Mouse (Mus musculus): ENCODE measurements at regions not wholly inside any gene's neighbourhood (a gene's known extent, or its start where the extent isn't known, plus 50 kb on each side); places are given as distances from the start of the nearest gene placed in this dataset.

DNA sequence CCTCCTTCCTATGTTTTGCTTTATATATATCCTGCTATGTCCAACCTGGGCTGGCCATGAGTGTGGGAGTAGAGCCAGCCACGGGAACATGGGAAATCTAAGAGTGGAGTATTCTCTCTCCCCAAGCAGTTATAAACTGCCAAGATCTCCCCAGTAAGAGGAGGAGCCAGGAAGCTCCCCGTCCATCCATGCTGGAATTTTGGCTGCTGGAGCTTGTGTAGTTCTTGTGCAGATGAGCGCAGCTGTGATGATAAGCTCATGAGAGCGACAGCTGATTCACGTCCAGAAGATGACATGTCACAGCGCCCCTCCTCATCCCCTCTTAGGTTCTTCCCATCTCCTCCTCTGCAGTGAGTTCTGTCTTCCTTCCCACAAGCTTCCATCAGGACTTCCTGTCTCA is 99.4 kb upstream of the Arhgap28 start:
- Histone ChIP-seq H3K27me3 (ENCODE audit: insufficient read depth, low read length) (no peaks in the 10 kb centered on the region), H3K4me1 (ENCODE audit: insufficient read depth) (peaks cover 5% of the 10 kb centered on the region; the same call in 1 of the 2 replicates), H3K4me2 (no peak overlapping the region; the same call in 1 of the 2 replicates), H3K27ac (ENCODE audit: low read depth) (peak overlapping the region; percentile 21; the same call in 1 of the 2 replicates), H3K36me3 (ENCODE audit: insufficient read depth) (no peaks in the 10 kb centered on the region), H3K9me3 (ENCODE audit: low read depth, low read length) (no peaks in the 10 kb centered on the region), H3K4me3 (ENCODE audit: low read depth, low read length) (no peak overlapping the region), H3K9ac (no peak overlapping the region)
- ATAC-seq (ENCODE audit: insufficient read depth) (peak; percentile 95), DNase-seq (peak; percentile 93)
- TF ChIP-seq CTCF (IDR thresholded peaks at IDR 0.05; ENCODE audit: low read depth), result no peak
- 35% methylated on average over 6 of the region's 6 CpGs for WGBS

DNA sequence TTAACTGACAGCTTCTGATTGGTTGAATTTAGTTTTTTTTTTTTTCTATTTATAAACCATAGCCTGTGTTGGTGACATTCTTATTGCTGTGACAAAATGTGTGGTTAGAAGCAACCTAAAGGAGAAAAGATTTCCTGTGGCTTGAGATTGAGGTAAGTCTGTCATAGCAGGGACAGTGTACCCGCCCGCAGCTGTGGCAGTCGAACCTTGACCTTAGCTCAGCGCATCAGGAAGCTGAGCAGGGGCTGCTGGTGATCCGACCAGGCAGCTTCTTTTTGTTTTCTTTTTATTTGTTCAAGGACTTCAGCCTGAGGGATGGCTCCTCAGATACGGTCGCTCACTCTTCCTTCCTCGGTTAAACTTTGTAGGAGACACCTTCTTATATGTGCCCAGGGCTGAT is 102.4 kb upstream of the Arhgap28 start:
- Histone ChIP-seq H3K4me2 (no peak overlapping the region), H3K27ac (ENCODE audit: low read depth) (no peak overlapping the region), H3K9me3 (ENCODE audit: low read depth, low read length) (no peaks in the 10 kb centered on the region), H3K9ac (no peak overlapping the region), H3K27me3 (ENCODE audit: insufficient read depth, low read length) (no peaks in the 10 kb centered on the region), H3K4me1 (ENCODE audit: insufficient read depth) (peaks cover 5% of the 10 kb centered on the region; the same call in 1 of the 2 replicates), H3K36me3 (ENCODE audit: insufficient read depth) (no peaks in the 10 kb centered on the region), H3K4me3 (ENCODE audit: low read depth, low read length) (no peak overlapping the region)
- DNase-seq, result no peak
- no peak for TF ChIP-seq CTCF (IDR thresholded peaks at IDR 0.05; ENCODE audit: low read depth)
- ATAC-seq (ENCODE audit: insufficient read depth), result no peak
- WGBS, result 43% methylated on average over 8 of the region's 8 CpGs

DNA sequence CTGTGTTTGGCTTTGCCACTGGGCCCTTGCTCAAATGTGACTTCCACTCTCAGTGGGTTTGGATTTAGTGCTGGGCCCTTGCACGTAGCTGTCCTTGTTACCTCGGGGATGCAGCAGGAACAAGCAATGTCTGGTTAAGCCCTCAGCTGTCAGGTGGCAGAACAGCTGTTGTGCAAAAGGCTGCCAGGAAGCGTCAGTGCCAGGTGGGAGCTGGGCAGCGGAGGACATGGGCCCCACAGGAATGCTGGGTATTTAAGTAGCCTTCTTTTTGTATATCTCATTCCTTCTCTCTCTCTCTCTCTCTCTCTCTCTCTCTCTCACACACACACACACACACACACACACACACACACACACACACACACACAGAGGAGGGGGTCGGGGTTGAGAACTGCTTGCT is 104.0 kb upstream of the Arhgap28 start:
- H3K4me3 ChIP-seq (ENCODE audit: low read depth, low read length), result no peak overlapping the region
- H3K4me2 ChIP-seq, result no peak overlapping the region
- no peak for DNase-seq
- no peaks in the 10 kb centered on the region for H3K27me3 ChIP-seq (ENCODE audit: insufficient read depth, low read length)
- no peaks in the 10 kb centered on the region for H3K9me3 ChIP-seq (ENCODE audit: low read depth, low read length)
- WGBS, result 73% methylated on average over 5 of the region's 5 CpGs
- no peak for ATAC-seq (ENCODE audit: insufficient read depth)
- H3K4me1 ChIP-seq (ENCODE audit: insufficient read depth), result peaks cover 8% of the 10 kb centered on the region
- no peak for TF ChIP-seq CTCF (IDR thresholded peaks at IDR 0.05; ENCODE audit: low read depth)
- no peaks in the 10 kb centered on the region for H3K36me3 ChIP-seq (ENCODE audit: insufficient read depth)
- H3K9ac ChIP-seq, result no peak overlapping the region
- no peak overlapping the region for H3K27ac ChIP-seq (ENCODE audit: low read depth)

DNA sequence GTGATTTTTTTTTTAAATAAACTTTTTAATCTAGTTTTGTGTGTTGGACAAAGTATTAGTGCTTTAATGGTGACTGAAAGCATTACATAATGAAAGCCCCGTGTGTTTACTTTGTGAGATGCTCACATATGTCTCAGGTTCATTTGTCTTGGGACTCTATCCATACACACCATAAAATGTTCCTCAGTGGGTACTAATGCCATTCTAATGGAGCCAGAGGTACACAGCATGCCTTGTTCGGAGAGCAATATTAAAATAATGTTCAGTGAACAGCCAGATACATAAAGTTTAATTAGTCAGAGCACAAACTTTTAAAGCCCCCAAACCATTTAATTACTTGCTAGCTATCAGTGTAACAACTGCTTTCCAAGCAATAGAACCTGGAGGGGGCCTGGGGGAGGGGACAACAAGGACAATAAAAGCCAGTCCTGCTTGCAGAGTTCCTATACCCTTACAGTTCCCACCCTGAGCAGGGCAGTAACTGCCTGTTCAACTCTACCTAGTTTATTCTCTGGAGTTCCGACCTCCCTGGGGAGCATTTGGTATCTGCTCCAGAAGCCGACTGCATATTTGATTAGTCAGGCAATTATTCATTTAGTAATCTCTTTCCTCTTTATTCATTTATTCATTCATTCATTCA is 108.0 kb upstream of the Arhgap28 start:
- H3K4me3 ChIP-seq (ENCODE audit: low read depth, low read length), result no peak overlapping the region
- 71% methylated on average over 4 of the region's 4 CpGs for WGBS
- H3K9me3 ChIP-seq (ENCODE audit: low read depth, low read length), result no peaks in the 10 kb centered on the region
- no peaks in the 10 kb centered on the region for H3K36me3 ChIP-seq (ENCODE audit: insufficient read depth)
- no peak overlapping the region for H3K9ac ChIP-seq
- no peak overlapping the region for H3K27ac ChIP-seq (ENCODE audit: low read depth)
- H3K4me1 ChIP-seq (ENCODE audit: insufficient read depth), result peaks cover 7% of the 10 kb centered on the region
- no peak for TF ChIP-seq CTCF (IDR thresholded peaks at IDR 0.05; ENCODE audit: low read depth)
- H3K4me2 ChIP-seq, result no peak overlapping the region
- H3K27me3 ChIP-seq (ENCODE audit: insufficient read depth, low read length), result no peaks in the 10 kb centered on the region
- ATAC-seq (ENCODE audit: insufficient read depth) (no peak), DNase-seq (no peak)

DNA sequence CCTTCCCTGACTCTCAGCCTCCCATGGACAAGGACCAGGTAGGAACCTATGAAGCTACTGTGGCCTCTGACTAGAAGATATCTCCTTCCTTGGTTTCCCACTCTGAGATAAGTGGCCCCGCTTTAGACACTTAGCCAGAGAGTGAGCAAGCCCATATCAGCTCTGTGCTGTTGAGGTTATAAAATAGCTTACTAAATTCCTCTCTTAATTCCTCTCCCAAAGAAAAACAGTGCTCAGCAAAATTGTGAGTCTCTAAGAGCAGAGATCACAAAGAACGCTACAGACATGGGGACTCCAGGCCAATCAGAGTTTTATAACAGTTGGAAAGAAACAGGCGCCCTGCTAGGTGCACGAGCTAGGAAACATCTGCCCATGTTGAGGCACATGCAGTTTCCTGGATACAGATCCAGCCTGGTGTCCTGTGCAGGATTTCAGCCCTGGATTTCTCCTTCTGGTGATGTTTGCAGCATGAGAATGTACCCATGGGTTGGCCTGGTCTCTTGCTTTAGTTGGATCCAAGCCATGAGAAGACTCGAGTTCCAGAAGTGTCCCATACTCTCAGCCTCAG is 108.9 kb upstream of the Arhgap28 start:
- peak; percentile 74 for DNase-seq
- TF ChIP-seq CTCF (IDR thresholded peaks at IDR 0.05; ENCODE audit: low read depth), result no peak
- Histone ChIP-seq H3K4me2 (no peak overlapping the region), H3K36me3 (ENCODE audit: insufficient read depth) (no peaks in the 10 kb centered on the region), H3K27me3 (ENCODE audit: insufficient read depth, low read length) (no peaks in the 10 kb centered on the region), H3K9ac (no peak overlapping the region), H3K4me3 (ENCODE audit: low read depth, low read length) (no peak overlapping the region), H3K9me3 (ENCODE audit: low read depth, low read length) (no peaks in the 10 kb centered on the region), H3K4me1 (ENCODE audit: insufficient read depth) (peaks cover 7% of the 10 kb centered on the region), H3K27ac (ENCODE audit: low read depth) (peak overlapping the region; percentile 19; the same call in 1 of the 2 replicates)
- peak; percentile 83 for ATAC-seq (ENCODE audit: insufficient read depth)
- WGBS, result 45% methylated on average over 5 of the region's 5 CpGs

DNA sequence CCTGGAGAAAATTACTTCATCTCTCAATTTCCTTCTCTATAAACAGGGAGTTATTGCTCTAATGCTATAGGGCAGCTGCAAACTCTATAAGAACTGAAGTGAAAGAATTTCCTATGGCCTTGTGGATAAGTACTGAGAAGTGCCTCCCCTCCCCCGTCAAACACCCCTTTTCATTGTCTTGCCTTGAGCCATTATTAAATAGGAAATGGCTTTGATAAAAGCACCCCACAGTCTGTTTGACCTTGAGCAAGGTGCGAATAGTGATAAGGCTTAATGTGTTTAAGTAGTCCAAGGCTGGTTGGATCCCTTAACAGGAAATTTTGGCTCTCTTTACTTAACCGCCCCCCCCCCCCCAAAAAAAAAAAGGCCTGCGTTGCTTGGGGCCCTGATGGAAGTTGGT is 111.7 kb upstream of the Arhgap28 start:
- Histone ChIP-seq H3K27me3 (ENCODE audit: insufficient read depth, low read length) (no peaks in the 10 kb centered on the region), H3K4me3 (ENCODE audit: low read depth, low read length) (no peak overlapping the region), H3K27ac (ENCODE audit: low read depth) (no peak overlapping the region), H3K4me2 (no peak overlapping the region), H3K9ac (no peak overlapping the region), H3K36me3 (ENCODE audit: insufficient read depth) (no peaks in the 10 kb centered on the region), H3K4me1 (ENCODE audit: insufficient read depth) (peaks cover 7% of the 10 kb centered on the region), H3K9me3 (ENCODE audit: low read depth, low read length) (no peaks in the 10 kb centered on the region)
- 65% methylated on average over 4 of the region's 4 CpGs for WGBS
- DNase-seq, result peak; percentile 61
- no peak for ATAC-seq (ENCODE audit: insufficient read depth)
- TF ChIP-seq CTCF (IDR thresholded peaks at IDR 0.05; ENCODE audit: low read depth), result no peak

DNA sequence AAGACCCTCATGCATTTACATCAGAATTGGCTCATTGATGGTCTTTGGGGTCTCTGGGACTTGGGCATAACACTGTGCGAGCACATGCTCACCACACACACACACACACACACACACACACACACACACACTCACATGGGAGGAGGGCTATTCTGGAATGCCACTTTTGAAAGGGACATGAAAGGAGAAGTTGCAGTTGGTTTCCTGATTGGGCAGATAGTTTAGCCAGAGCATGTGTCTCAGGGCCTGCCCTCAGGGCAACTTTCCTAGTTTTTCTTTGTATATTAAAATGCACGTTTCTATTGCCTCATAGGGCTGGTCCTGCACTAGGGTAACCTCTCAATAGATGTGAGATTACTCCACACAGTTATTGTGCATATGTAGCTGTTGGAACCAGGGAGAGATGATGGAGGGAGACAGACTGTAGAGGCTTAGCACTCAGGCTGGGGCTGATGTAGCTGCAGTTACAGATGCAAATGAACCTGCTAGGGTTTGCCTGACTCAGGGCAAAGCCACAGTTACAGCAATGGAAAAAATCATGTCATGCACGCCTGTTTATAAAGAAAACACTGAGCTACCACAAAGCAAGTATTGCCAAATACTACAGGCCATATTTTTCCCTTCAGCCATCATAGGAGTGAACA is 115.3 kb upstream of the Arhgap28 start:
- no peak for DNase-seq

More for the DNA sequence above, 115.3 kb upstream of the Arhgap28 start:
- no peak for TF ChIP-seq CTCF (IDR thresholded peaks at IDR 0.05; ENCODE audit: low read depth)
- Histone ChIP-seq H3K4me2 (no peak overlapping the region), H3K4me1 (ENCODE audit: insufficient read depth) (no peaks in the 10 kb centered on the region), H3K36me3 (ENCODE audit: insufficient read depth) (no peaks in the 10 kb centered on the region), H3K4me3 (ENCODE audit: low read depth, low read length) (no peak overlapping the region), H3K27ac (ENCODE audit: low read depth) (no peak overlapping the region), H3K9me3 (ENCODE audit: low read depth, low read length) (no peaks in the 10 kb centered on the region), H3K27me3 (ENCODE audit: insufficient read depth, low read length) (no peaks in the 10 kb centered on the region), H3K9ac (no peak overlapping the region)
- no peak for ATAC-seq (ENCODE audit: insufficient read depth)
- 69% methylated on average over 3 of the region's 3 CpGs for WGBS
